Mouse (Mus musculus): ENCODE results near the gene Map3k14.
"Not testable (repeated sequence)": the region's sequence is repeated elsewhere in the genome, so short reads cannot be mapped to it uniquely, and the experiment has no call there.

Map3k14 gene

DNA sequence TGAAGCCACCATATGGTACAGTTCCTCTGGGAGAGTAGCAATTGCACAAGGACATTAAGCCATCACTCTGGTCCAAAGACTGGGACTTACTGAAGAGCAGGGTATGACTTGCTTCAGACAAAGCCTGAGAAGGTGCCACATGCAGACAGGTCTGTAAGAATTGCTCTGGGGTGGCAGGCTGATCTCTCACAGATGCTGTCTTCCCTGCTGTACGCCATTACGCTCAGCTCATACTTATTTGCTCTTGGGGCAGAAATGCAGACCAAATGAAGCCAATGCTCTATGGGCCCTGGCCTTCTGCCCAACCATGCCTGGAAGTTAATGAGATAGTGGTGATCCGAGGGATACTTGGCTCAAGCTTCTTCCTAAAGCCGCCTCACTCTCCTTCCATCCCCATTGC lies 22.4 kb downstream of the Map3k14 start:
- no peak for DNase-seq

DNA sequence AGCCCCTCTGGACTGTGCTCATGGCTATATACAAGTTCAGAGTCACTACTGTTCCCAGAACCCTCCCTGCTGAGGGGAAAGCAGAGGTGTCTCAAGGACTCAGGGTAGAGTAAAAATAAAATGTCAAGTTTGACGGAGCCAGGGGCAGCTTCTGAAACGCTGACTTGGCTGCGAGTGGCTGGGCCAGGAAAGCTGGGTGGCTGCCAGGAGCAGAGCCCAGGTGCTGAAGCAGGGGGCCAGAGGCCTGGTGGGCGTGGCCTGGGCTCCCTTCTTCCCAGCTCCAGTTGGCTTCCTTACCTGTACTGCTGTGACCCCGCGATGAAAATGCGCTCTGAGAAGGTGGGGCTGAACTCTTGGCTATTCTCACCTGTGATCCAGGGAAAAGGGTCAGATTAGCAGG lies 26.5 kb downstream of the Map3k14 start:
- DNase-seq, result peak; percentile 71

DNA sequence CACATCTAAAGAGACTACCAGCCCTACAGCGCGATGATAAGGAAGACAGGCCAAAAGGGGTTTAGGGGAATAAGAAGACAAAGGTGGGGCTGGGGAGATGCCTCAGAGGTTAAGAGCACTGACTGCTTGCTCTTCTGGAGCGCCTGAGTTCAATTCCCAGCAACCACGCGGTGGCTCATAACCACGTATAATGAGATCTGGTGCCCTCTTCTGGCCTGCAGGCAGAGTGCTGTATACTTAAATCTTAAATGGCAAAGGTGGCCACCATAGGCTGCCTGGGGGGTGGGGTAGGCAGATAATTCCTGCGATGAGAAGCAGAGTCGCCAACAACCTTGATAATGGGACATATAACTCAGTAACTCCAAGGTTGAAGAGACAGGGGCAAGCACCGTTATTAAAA lies 29.5 kb downstream of the Map3k14 start:
- DNase-seq, result no peak

DNA sequence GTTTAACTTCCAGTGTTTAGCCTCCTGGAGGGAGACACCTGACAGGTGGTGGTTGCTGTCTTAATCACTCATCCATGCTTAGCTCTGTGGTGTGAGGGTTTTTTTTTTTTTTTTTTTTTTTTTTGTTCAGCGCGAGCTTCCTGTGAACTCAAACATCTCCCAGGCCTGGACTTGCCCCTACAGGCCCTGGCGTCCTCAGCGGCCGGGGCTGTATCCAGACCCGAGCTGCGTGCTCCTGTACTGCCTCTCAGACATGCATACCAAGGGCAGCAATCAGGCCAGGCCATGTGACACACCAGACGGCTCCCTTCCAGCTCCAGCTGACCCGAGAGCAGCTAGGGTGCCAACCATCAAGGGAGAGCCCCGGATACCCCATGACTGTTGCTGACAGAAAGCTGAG lies 30.4 kb downstream of the Map3k14 start:
- DNase-seq, result no peak

DNA sequence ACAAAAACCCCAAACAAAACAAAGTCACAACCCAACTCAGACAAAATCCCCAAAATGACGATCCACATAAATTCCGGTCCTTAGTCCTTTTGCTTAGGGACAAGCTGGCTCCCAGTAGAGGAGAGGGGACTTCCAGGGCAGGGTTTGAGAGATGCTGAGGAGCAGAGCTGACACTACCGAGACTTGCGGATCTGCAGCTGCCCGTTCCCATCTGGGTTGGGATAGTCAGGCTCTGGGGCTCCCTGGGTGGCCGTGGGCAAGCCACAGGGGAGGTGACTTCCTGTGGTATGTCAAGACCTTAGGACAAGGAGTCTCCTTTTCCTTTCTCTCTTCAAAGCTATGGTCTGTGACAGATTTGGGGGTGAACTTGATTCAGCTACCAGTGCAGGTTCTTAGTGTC lies 30.8 kb downstream of the Map3k14 start:
- DNase-seq, result no peak

DNA sequence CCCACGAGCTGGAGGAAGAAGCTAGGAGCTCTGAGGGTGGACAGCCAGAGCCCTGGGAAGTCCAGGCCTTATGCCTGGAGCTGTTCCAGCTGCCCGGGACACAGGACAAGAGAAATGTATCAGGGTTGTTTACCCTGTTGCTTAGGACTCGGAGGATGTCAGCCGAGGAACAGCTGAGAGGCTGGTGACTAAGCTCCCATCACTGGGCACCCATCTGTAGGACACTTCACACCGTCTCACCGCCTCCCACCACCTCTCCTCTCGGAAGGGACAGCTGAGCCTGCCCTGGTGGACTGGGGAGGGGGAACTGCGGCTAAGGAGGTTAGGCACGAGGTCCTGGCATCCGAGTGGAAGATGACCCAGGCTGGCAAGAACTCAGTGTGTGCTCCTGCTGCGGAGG lies 31.6 kb downstream of the Map3k14 start:
- no peak for DNase-seq

DNA sequence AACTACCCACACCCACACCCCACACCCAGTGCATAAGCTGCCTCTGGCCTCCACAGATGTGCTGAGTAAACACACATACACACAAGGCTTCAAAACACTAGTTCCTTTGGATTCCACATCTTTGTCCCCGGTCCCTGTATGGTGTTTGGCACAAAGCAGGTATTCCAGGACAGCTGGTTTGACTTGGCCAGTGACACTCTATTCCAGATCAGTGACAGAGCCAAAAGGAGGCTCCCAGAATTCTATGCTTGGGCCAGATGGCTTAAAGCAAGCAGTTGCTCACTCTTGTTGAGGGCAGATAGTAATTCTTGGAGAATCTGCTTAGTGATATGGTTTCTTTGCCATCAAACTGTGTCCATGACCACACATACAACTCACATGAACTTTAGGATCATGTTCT lies 32.8 kb downstream of the Map3k14 start:
- DNase-seq, result no peak

DNA sequence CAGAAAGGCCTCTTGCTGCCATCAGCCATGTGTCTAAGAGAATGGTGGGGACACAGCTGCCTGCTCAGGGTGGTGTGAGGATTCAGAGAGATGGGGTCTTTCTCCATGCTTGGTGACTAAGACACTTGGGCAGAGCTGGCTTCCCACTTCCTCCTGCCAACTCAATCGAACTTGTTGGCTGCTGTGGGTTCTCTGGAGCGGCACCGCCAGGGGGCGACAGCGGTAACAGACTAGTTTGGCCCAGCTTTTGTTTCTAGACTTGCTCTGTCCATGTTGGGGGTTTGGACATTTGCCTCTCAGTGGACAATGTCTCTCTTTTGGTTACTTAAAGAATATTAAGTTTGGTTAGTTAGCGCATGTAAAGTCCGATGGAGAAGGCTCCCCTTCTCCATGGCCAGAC lies 34.3 kb downstream of the Map3k14 start:
- DNase-seq, result peak; percentile 75 to 88

DNA sequence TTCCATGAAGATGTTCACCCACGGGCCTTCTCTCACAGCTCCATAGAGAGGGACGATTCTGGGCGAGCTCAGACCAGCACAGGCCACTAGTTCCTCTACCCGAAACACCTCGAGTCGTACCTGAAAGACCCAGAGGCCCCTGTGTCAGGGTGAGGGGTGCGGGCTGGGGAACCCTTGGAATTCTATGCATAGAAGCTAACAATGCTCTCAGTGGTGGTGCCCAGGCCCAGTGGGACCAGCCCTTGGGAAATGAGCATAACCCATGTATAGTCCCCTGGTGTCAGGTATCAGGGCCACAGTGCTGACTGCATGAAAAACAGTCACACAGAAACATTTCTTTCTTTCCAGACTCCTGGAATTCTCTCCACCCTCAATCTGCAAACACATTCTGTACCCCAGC lies 35.9 kb downstream of the Map3k14 start:
- no peak for DNase-seq

DNA sequence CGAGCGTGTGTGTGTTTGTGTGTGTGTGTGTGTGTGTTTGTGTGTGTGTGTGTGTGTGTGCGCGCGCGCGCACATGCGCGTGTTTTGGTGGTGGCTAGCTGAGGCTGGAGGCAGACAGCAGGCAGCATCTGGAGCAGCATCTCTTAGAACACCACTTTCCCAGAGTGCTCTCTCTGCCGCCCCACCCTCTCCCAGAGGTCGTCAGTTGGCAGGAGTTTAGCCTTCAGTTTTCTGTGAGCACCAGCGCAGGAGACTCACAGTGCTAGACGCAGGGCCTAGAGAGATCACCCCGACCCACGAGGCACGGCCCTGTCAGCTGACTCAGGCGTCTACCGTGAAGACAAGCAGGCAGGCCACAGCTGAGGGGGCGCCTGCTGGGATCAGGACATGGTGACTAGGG lies 36.6 kb downstream of the Map3k14 start:
- no peak for DNase-seq

DNA sequence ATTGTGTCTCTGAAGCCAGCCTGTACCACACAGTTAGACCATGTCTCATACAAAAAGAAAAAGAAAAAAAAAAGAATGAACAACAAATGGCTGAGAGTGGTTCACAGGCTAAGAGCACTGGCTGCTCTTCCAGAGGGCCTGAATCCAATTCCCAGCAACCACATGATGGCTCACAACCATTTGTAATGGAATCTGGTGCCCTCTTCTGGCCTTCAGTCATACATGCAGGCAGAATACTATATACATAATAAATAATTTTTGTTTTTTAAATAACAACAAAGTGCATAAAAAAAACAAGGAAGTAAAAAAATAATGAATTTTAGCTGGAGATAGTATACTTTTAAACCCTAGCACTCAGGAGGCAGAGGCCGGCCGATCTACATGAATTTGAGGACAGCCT lies 37.7 kb downstream of the Map3k14 start:
- DNase-seq, result no peak

DNA sequence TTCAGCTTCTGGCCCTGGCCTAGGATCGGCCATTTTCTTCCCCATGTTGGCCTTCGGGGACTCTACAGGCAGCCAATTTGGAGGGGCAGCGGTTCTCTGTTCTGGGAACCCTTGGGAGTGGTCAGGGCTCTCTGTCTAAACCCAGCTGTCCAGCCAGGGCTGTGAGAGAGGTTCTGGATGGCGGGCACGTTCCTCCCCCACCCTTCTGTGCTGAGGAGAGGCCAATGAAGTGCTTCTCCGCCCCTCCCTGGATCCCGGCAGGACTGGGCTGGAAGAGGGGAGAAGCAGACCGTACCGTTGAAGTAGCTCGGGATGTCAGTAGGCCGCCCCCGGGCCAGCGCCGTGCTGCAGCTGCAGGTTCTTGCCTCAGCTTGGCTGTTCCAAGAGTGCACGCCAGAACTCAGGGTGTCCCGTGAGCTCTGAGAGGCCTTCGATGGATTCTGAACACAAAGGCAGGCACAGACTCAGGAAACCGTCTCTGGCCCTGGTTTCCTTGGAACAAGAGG lies 43.3 kb downstream of the Map3k14 start:
- DNase-seq, result no peak

DNA sequence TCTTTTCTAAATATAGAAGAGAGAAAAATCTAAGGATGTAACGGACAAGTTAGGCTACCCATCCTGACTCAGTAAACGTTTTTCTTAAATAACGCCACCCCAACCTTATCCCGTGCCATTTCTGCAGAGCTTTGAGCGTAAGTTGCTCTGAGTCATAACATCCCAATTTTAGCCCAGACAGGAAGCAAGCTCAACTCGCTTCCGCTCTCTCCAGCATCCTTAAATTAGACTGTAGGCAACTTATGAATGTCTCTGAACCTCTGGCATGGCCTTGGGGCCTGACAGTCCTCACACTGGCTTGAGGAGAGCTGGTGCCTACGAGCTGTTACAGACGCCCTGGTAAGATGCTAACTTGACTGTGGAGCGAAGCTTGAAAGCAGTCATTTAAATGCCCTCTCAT lies 43.8 kb downstream of the Map3k14 start:
- DNase-seq, result peak in 1 of 2 experiments; percentile 36

DNA sequence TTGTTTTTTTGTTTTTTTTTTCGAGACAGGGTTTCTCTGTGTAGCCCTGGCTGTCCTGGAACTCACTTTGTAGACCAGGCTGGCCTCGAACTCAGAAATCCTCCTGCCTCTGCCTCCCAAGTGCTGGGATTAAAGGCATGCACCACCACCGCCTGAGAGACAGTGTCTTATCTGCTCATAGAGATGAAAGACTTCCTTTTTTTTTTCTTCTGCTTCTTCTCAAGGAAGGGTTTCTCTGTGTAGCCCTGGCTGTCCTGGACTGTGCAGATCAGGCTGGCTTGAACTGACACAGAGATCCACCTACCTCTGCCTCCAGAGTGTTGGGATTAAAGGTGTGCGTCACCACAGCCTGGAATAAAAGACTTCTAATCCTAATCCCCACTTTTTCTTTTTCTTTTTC lies 44.6 kb downstream of the Map3k14 start:
- not testable (repeated sequence) for DNase-seq

DNA sequence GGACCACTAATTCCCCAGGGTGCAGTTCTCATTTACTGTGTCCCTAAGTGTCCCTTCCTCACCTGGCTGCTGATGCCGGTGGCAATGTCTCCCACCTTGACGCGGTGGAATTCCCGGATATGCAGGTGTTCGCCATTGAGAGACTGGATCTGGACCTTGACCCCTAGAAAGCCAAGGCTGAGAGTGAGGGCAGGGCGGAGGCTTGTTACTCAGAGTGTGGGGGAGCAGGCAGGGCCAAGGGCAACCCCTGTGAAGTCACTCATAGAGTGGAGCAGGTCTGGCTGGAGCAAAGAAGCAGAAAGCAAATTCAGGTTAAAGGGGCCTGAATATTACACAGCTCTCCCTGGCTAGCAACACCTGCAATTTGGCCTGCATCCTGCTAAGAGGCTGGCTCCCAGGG lies 45.8 kb downstream of the Map3k14 start:
- DNase-seq, result peak in 1 of 2 experiments; percentile 51

DNA sequence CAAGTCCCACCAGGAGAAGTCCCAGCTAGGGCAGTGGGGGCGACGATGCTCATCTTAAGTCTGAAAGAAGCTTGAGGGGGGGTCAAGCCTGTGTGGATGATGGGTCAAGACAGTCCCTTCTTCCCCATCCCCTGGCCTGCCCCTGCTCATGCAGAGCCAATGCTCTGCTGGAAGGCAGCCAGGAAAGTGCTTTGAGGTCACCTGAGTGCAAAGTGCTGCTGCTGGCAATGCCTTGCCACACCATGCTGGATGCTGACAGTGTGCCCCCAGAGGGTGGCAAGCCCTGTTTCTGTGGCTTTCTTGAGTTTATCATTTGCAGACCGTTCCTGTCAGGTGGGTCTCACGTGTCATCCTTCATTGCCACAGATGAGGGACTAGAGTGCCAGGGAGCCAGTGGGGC lies 47.3 kb downstream of the Map3k14 start:
- DNase-seq, result peak; percentile 36 to 62

DNA sequence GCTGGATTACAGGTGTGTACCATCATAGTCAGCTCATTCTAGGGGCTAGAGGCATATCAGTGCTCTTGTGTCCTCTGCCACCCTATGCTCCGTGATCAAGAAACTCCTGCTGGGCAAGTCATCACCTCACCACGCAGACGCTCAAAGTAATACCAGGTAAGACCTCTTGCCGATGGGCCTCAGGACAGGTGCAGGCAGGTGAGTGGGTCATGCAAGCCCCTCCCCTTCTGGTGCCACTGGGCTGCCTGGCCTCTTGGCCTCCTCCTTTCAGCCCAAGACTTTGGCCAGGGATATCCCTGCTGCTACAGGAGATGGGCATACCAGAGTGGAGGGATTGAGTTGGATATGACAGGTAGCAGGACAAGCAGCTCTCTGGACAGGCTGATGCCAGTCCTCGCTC lies 48.0 kb downstream of the Map3k14 start:
- no peak for DNase-seq

DNA sequence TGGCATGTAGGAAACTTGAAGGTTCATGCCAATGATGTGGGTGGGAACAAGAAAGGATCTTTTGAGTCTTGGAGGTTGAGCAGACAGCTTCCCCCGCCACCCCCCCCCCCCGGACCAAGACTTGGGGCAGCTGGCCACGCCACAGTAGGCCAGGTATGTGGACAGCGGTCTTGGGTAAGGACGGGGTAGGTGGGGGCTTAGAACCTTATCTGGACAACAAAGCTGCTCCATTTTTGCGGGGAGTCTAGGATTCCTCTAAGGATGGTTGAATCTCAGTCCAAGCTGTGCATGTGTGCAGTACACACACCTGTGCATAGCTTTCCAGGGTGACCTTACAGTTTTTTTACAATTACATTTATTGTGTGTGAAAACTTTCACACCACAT lies 48.8 kb downstream of the Map3k14 start:
- DNase-seq, result no peak

DNA sequence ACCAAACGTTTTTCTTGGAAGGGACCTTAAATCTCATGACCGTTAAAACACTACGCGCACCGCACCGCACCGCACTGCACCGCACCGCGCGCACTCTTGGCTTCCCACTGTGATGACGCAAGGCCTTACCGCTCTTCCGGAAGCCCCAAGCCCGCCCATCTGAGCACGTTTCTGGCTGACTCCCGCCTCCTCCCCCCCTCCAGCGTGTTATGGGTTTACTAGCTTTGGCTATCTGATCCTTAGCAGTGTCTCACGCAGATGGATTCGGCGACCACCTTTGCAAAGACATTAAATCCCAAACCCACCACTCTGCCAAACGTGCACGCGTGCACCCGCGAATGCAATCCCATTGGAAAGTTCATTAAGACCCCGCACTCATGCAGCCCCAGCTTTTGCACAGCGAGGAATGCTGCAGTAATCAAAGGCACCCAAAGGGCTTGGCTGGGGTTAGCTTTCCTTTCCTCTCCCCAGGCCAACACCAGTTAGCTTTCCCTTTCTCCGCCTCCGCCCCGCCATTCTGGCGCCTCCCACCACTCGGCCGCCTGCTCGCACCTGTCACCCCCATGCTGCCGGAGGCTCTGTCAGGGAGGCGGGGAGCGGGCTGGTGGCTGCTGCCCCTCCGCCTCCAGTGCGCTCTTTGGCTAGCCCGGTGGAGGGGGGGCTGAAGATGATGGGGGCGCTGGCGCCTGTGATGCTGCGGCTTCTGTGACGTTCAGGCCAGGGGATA lies 49.3 kb downstream of the Map3k14 start, which contains the start of gene Spata32:
Gene Spata32, minus strand, starts transcription at position 643 of the 727 bp plus-strand sequence.
- peak; percentile 43 to 45 for DNase-seq

DNA sequence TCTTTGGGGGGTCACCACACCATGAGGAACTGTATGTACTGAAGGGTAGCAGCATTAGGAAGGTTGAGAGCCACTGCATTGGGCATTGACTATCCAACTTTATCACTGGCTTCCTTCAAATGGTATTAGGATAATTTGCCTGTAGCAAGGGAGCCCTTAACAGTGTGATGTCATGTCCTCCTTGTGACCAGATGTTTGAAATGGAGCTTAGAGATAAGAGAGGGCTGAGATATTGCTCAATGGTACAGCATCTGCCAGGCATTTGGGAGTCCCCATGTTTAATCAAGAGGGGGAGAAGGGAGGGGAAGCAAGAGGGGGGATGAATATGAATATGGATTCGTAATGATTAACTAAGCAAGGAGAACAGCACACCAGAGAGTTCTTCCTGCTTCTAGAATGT lies 51.9 kb downstream of the Map3k14 start:
- DNase-seq, result no peak

DNA sequence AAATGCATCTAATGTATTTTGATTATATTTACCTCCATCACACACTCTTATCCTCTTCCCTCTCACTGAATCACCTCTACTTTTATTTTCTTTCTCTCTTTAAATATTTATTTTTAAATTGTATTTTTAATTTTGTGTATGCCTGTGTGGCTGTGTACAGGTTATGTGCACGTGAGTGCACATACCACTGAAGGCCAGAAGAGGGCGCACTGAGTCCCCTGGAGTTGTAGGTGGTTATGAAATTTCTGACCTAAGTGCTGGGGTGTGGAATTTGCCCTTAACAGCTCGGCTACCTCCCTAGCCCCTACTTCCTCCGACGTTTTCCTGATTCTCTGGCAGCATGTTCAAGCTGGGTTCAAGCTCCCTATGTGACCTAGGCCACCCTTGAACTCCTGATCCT lies 53.6 kb downstream of the Map3k14 start:
- DNase-seq, result no peak

DNA sequence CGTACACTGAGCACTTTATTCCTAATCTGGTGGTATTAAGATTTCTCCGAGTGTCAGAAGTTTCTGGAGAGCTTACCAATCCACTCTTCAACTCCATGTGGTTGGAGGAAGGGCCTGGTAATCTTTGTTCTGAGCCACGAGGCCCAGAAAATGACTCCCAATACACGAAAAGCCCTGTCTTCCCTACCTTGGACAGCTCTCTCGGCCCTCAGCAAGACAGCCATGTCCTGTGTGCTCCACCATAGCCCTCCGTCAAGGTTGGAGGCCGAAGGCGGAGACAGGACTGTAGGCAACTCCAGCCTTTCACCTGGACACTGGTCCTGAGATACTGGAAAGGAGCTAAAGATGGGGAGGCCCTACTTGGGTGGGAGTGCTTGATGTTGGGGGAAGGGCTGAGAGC lies 57.0 kb downstream of the Map3k14 start:
- DNase-seq, result no peak

DNA sequence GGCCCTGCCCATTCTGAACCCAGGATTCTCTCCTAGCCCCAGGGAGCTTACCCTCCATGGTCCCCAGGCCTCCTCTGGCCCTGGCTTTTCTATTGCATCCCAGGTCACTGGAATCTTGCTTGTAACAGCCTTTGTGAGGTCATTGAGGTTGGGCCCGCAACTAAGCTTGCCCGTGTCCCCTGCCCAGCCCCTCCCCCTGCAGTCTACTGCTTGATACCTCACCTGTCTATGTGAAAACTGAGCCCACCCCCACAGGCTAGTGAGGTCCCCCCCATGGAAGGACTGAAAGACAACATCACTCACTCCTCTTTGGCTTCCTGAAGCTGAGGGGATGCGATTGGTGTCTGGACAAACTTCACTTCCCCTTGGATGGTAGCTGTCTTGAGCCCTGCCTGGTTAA lies 58.8 kb downstream of the Map3k14 start, which contains the start of gene 1700023F06Rik:
Gene 1700023F06Rik, minus strand, starts transcription at position 101 of the 400 bp plus-strand sequence.
- no peak for DNase-seq

DNA sequence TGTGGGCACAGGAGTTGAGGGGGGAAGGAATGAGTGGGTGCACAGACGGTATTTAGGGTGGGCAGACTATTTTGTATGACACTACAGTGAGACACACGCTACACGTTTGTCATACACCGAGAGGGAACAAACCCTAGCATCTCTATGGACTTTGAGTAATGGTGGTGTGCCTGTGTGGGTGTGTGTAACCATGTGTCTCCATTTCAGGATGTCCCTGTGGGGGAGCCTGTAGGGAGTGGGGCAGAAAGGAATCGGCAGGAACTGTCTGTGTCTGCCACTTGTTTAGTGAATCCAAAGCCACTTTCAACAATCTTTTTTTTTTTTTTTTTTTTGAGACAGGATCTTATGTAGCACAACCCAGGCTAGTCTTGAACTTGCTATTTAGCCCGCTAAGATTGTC lies 61.1 kb downstream of the Map3k14 start:
- no peak for DNase-seq

DNA sequence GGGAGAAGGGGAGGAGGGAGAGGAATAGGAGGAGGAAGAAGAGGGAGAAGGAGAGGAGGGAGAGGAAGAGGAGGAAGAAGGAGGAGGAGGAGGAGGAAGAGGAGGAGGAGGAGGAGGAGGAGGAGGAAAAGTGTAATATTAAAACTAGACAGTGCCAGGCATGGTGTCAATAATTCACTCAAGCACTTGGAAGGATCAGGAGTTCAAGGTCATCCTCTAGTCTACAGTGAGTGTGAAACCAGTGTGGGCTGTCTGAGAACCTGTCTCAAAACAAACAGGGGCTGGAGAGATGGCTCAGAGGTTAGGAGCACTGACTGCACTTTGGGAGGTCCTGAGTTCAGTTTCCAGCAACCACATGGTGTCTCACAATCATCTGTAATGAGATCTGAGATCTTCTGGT lies 64.9 kb downstream of the Map3k14 start:
- no peak for DNase-seq
